ENCODE assay signal across 8 mouse cellular contexts in the genomic region with DNA sequence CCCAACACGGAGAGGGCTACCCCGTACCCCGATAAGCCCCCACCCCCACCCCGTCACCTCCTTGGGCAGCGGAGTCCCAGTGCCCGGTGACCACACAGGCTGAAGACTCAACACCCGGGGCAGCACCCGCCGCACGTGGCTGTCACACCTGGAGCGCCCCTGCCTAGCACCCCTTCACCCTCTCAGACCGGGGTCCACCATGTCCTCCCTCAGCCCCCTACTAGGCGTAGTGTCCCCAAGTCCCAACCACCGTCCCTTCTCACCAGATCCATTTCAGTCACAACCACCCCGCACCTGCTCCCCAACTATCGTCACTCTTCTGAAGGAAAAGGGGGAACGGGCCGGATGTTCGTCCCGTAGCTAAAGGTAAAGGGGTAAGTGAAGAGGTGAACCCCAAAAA. TPM values are rescaled to one million over a fixed set of nuclear protein-coding genes. Genes with fewer than 3 reads are reported as not detected.
DNase-seq lines count a peak whose midpoint lies in the region; ATAC-seq and TF ChIP-seq lines count a peak whose summit lies in the region.

No protein-coding gene starts in this region.

- H3K27me3 ChIP-seq in kidney, adult 2 months (replicated peaks; ENCODE audit: control insufficient read depth, insufficient read depth, low read length) = no peaks in the 10 kb centered on the region
- no peaks in the 10 kb centered on the region; the same call in 1 of the 2 replicates for H3K27me3 ChIP-seq in midbrain, embryonic 13.5 days

- peak overlapping the region; percentile 84 for H3K4me2 ChIP-seq in midbrain, embryonic 13.5 days (replicated peaks)

- ATAC-seq in erythroid progenitor cell, adult 5-6 weeks (replicated peaks; ENCODE audit: low FRiP score, poor library complexity, severe bottlenecking) = peak; percentile 21
- peak; percentile 73 for ATAC-seq in midbrain, embryonic 13.5 days

- peak overlapping the region; percentile 96 for H3K4me3 ChIP-seq in kidney, adult 2 months (ENCODE audit: insufficient read depth, low read depth, low read length)
- peak overlapping the region; percentile 56 for H3K4me3 ChIP-seq in midbrain, embryonic 13.5 days (replicated peaks)

- H3K27ac ChIP-seq in kidney, adult 2 months (ENCODE audit: insufficient read depth, low read depth, low read length) = 0 out of 2 replicates have a peak overlapping the region, but pooled peaks have one; percentile 27
- H3K27ac ChIP-seq in midbrain, embryonic 13.5 days = peak overlapping the region; percentile 32; the same call in 1 of the 2 replicates

- no peaks in the 10 kb centered on the region for H3K9me3 ChIP-seq in midbrain, embryonic 13.5 days

- peak overlapping the region; percentile 78 for H3K9ac ChIP-seq in midbrain, embryonic 13.5 days (replicated peaks)

- no peak for DNase-seq in kidney, adult 2 months
- no peak for DNase-seq in kidney, adult 9 months
- DNase-seq in adrenal gland, postnatal 10 days = peak; percentile 8
- DNase-seq in kidney, postnatal 10 days = peak; percentile 14
- DNase-seq in ovary, adult 18-20 months (ENCODE audit: low spot score) = no peak
- DNase-seq in layer of hippocampus, adult 11-12 months (ENCODE audit: low spot score) = no peak

- no peak for TF ChIP-seq CTCF in kidney, adult 2 months (conservative IDR thresholded peaks at IDR 0.05; ENCODE audit: insufficient read depth, insufficient read length, low read depth, low read length)

- under 1% methylated on average over 15 of the region's 20 CpGs for WGBS in kidney, adult 2 months
- WGBS in midbrain, embryonic 13.5 days = 25% methylated on average over 20 of the region's 20 CpGs

- TF ChIP-seq POLR2A in kidney, adult 2 months (IDR thresholded peaks at IDR 0.05; ENCODE audit: low read depth, low read length) = no peak

- no peaks in the 10 kb centered on the region for H3K4me1 ChIP-seq in kidney, adult 2 months (ENCODE audit: control insufficient read depth, insufficient read depth, low read length)
- no peaks in the 10 kb centered on the region for H3K4me1 ChIP-seq in midbrain, embryonic 13.5 days (replicated peaks)

- H3K36me3 ChIP-seq in kidney, adult 2 months (ENCODE audit: control insufficient read depth, insufficient read depth, low read length) = no peaks in the 10 kb centered on the region
- no peaks in the 10 kb centered on the region for H3K36me3 ChIP-seq in midbrain, embryonic 13.5 days

RNA-seq across cellular contexts. Expression of a gene that starts 0.5 kb away (rescaled TPM):
- 2.6 and 4.5 TPM in 2 replicates for polyA plus RNA-seq in kidney, adult 2 months (2012; rRNA removed)
- 10 to 100 TPM; 24.4 to 31.0 TPM for total RNA-seq in adrenal gland, postnatal 10 days (2021)
- total RNA-seq in erythroid progenitor cell, adult 5-6 weeks (2015; ENCODE audit: low replicate concordance) = 5.4 and 8.3 TPM in 2 replicates
- 8.2 and 10.3 TPM in 2 replicates for total RNA-seq in erythroid progenitor cell, adult 5-6 weeks (2017; ENCODE audit: low replicate concordance)
- 15.2 and 15.9 TPM in 2 replicates for polyA plus RNA-seq in midbrain, embryonic 13.5 days (2015; fragmentation: Nextera tagmentation; extraction: Ambion mirVana)

RNA-seq across cellular contexts. Expression of a gene that starts 59.5 kb away (rescaled TPM):
- 14.1 and 16.4 TPM in 2 replicates for polyA plus RNA-seq in kidney, adult 2 months (2012; rRNA removed)
- 10 to 100 TPM; 67.1 to 73.8 TPM for total RNA-seq in adrenal gland, postnatal 10 days (2021)
- total RNA-seq in erythroid progenitor cell, adult 5-6 weeks (2015; ENCODE audit: low replicate concordance) = 15.1 and 22.6 TPM in 2 replicates
- 25.9 and 33.9 TPM in 2 replicates for total RNA-seq in erythroid progenitor cell, adult 5-6 weeks (2017; ENCODE audit: low replicate concordance)
- polyA plus RNA-seq in midbrain, embryonic 13.5 days (2015; fragmentation: Nextera tagmentation; extraction: Ambion mirVana) = 29.2 and 29.4 TPM in 2 replicates

Comparison
In these comparisons a context has a peak if more than half of its experiments do, and no peak if none do; other contexts are left out.
1. DNase-seq: peak in adrenal gland, postnatal 10 days (single experiment) and kidney, postnatal 10 days (single experiment); none in kidney, adult 2 months (single experiment), kidney, adult 9 months (single experiment), ovary, adult 18-20 months (single experiment) and layer of hippocampus, adult 11-12 months (single experiment).